Mouse (Mus musculus) cerebellum, adult 9-11 months (tissue): ENCODE measurements at regions not wholly inside any gene's neighbourhood (a gene's known extent, or its start where the extent isn't known, plus 50 kb on each side); places are given as distances from the start of the nearest gene placed in this dataset.

Experiments
- DNase-seq: peaks from one replicate; pipeline ENCODE4 v3.0.0; 2022

- DNase-seq, result no peak
Observed at GRCm38 (mm10) chr1:77082410-77082809, 432.5 kb downstream of the Epha4 start.

DNA sequence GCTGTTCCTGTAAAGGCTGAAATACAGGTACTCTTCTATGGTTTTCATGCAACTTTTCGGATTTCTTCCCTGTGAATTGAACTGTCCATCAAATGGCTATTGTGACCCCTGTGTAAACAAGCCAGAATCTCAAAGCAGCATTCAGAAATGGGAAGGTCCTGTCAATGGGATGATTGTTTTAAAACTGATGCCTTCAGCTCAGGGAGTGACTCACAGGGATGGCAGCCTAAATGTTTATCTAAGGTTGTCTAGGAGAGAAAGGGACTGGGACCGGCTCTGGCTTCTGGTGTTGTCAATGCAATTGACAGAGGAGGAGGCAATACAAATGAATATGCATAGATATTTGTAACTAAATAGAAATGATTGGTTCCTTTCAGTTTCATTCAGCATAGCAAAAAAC is 421.3 kb downstream of the Epha4 start:
- no peak for DNase-seq

DNA sequence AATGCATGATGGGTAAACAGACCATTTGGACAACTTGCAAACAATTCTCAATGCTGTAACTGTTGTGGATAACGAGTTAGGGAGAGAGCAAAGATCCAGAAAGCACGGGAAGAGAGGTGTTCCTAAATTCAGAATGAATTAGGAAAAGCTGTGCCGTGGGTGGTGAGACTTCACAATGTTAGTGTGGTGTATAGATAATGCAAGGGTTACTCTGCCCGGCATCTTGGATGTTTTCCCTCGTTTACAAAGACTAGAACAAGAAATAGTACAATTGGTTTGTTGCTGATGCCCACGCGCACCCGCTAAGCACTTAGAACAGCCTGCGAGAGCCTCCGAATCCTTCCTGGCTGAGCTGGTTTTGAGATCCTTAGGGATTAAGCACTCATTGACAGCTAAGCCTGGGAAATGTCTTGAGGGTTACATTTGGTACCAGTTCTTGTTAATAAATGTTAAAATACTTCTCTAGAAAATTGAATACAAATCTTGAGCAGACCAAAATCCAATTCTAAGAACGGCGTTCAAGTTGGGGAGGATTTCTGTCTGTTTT is 413.1 kb downstream of the Epha4 start:
- no peak for DNase-seq

GRCm38 (mm10) chr1:77102421-77103133 is 412.3 kb downstream of the Epha4 start:
- peak; percentile 40 for DNase-seq

- DNase-seq, result no peak
Observed at GRCm38 (mm10) chr1:77109861-77110785, 404.8 kb downstream of the Epha4 start.

DNA sequence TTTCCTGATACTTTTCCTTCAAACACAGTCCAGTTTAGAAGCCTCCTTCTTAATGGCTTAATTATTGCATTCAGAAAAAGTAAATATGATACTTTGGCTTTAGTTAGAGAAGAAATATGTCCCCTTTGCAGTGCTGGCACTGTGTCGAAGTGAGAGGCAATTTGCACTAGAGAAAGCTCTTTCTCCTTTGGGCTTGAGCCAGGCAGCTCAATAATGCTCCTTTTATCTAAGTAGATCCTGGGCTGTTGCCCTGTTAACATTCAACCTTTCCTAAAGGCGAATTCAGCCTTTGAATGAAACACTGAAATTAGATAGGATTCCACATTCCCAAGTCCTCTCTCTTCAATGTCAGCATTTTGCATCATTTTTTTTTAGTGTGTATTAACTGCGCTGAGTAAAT is 386.5 kb downstream of the Epha4 start:
- no peak for DNase-seq

DNA sequence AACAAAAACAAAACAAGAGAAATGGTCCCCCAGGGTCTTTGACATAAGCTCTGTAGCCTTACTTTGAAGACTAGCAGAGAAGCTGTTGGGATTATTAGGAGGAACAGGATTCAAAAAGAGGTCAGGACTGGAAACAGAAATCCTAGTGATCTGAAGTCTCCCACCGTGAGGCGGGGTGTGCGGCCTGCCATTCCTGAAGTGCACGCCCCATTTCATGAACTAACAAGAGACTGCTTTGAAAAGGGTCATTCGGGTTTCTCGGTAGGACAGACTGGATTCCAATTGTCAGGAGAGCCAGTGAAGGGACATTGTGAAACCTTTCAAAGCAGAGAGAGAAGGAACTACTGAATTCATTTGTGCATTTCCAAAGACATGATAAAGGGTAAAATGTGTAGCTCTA is 377.2 kb downstream of the Epha4 start:
- DNase-seq, result no peak

- DNase-seq, result no peak
Observed at GRCm38 (mm10) chr1:77140906-77141305, 374.0 kb downstream of the Epha4 start.

DNA sequence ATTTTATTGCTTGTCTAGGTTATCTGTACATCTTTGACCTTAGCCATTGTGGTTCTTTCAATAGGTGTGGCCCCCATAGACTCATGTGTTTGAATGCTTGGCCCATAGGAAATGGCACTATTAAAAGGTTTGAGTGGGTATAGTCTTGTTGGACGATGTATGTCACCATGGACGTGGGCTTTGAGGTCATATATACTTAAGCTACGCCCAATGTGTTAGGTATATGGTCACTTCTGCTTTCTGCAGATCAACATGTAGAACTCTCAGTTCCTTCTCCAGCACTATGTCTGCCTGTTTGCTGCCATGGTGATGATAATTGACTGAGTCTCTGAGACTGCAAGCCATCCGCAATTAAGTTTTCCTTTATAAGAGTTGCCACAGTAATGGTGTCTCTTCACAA is 366.8 kb downstream of the Epha4 start:
- no peak for DNase-seq

- DNase-seq, result no peak
Observed at GRCm38 (mm10) chr1:77168316-77168715, 346.6 kb downstream of the Epha4 start.

DNA sequence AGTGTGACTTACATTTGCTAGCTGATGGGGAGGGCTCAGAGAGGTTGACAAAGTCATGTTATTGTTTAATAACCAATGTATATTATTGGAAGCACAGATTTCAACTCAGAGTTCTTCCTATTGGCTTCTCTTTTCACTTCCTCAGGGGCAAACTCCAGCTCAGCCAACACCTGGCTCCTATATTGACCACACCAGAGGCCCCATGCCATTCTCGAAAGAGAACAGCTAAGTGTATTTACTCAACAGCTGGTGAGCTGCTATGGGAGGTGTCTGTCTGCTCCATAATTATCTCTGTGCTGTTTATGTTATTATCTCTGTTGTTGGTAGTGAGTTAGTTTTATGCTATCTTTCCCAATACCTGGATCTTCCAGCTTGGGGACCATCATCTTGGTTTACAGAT is 342.4 kb downstream of the Epha4 start:
- no peak for DNase-seq

GRCm38 (mm10) chr1:77174801-77175200 is 340.1 kb downstream of the Epha4 start:
- DNase-seq, result no peak

- no peak for DNase-seq
Observed at GRCm38 (mm10) chr1:77175214-77175613, 339.7 kb downstream of the Epha4 start.

DNA sequence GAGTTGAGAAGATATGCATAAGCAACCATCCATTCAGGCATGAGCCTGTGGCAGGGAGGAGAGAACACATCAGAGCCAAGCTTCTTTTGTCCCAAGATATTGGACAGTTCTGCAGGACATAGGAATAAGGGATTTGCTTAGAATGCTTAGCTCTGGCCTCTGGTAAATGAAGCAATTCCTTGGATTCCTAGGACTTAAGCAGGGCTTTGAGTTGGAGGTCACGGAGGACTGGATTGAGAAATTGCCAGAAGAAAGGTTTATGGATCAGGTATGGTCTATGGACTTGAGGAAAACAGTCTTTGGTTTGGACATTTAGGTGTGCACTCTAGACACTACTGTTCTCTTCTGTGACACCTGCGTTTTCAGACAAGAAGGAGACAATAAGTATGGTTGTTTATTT is 338.4 kb downstream of the Epha4 start:
- no peak for DNase-seq

DNA sequence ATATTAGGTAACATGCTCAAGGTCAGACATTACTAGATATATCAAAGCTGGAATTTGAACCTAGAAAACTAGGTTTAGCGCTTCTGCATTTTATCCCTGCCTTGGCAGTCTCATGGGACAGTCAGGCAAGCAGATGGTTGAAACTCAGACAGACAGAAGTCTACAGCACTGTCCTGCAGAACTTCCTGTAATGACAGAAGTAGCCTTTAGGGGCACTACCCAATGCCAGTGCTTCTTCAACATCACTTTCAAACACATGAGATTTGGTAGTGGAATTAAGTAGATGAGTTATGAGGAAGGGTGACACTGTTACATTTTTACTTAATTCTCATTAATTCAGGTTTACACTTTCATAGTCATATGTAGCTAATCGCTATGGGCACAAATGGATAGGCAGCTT is 330.9 kb downstream of the Epha4 start:
- DNase-seq, result no peak

DNA sequence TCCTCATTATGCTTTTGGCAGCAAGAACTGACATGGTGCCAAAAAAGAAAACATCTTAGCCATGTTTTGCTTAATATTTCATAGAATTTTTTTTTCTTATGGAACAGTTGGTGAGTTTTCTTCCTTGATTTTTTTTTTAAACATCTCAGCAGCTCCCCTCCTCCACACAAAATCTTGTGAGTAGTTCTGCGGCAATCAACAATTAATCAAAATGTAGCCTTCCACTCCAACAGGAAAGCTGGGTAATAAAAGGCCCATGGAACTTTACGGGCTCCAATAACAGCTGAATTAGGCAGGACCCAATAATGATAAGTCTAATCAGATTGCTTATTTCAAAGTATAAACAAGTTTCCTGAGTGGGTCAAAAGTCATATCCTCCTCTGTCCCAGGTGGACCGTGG is 324.7 kb downstream of the Epha4 start:
- DNase-seq, result no peak

GRCm38 (mm10) chr1:77201321-77201917 is 313.5 kb downstream of the Epha4 start:
- DNase-seq, result no peak

DNA sequence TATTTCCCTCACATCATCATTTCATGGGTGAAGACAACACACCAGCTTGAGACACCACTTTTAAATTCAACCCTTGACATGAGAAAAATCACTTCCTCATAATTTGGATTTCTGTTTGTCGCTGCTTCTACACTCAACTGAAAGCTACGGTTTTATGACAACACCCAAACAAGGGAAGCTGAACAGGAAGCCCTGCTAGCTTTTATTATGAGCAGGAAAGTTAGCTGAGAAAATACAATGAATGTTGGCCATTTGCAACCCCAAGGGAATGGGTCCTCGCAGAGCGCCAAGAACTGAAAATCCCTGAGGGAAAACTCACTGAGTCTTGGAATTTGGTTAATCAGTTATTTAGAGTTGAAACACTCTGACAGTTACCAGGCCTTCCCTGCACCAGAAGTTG is 311.9 kb downstream of the Epha4 start:
- no peak for DNase-seq

DNA sequence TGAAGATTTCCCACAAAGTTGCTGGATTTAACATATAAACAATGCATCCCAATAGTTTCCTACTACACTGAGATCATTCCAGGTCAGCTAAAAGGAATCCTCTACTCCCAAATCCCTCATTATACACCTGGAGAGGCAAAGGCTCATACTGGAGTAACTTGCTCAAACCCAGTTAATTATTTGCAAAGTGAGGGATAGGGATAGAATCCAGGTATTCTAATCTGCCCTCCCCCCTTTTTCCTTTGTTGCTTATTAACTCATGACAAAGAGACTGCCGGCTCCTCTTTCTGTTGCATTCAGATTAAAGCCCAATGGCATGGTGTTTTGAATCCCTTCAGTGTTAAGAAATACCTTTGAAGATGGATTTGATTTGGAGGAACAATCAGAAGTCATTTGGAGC is 308.4 kb downstream of the Epha4 start:
- no peak for DNase-seq

DNA sequence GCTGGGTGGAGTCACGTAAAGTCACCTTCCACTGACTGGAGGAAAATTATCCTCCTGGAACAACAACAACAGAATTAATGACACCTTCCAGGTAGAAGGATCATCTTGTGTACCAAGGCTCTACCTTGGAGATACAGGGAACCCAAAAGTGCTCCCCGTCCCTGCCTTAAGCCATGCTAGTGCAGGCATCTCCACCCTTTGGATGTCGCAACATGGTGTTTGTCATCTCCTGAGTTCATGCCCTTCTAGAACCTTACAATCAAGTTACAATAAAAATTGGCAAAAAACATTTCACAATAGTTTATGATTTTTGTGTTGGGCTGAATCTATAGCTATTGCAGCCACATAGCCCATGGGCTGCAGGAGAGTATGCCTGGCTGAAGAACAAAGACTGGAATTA is 305.5 kb downstream of the Epha4 start:
- DNase-seq, result no peak

DNA sequence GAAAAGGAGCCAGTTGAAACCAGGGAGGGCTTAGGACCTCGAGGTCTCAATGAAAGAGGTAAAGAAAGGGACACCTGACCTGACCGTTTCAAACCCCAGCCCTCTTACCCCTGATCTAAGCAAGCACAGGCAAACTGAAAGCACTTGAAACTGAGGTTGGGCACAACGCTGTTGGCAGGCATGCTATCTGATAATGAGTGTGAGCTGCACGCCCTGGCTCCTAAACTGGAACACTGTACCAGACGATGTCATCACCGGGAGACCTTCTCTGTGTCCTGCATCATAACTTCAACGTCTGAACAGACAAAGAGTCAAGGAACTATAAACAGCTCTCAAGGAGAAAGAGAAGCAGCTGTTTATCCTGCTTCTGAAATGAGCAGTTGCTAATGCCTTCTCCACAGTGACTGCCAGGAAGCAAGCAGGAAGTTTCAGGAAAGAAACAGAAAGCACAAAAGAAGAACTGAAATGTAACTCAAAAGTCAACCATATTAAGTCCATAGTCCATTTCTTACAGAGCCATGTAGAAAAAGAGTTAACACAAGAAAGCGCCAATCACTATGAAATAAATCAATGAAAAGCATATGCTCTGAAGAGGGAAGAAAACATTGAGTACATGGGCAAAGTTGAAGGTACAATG is 301.3 kb downstream of the Epha4 start:
- DNase-seq, result no peak

GRCm38 (mm10) chr1:77219488-77220321 is 295.2 kb downstream of the Epha4 start:
- no peak for DNase-seq
